Mouse (Mus musculus) left cerebral cortex, postnatal 4 days (tissue): ENCODE data around the gene Qrich2. TPM values are rescaled to one million over a fixed set of nuclear protein-coding genes. Genes with fewer than 3 reads are reported as not detected.
"Not testable (repeated sequence)": the region's sequence is repeated elsewhere in the genome, so short reads cannot be mapped to it uniquely, and the experiment has no call there.

Experiments used
- DNase-seq: peaks from one replicate; pipeline ENCODE4 v3.0.0-alpha.2; 2022
- intact Hi-C: fragments of 180-260 bp; cut with DNase I; formaldehyde crosslinking; loops from one replicate; pipeline ENCODE4 v1.15.1; 2025
- total RNA-seq, 2 experiments: library from RNA; stranded (reverse); gene quantifications; 2 replicates each; pipeline ENCODE4 v1.2.3; 2021

Gene Qrich2
- total RNA-seq: under 1 TPM in 1 of 2 experiments, not detected in 1; 0.08 TPM

DNA sequence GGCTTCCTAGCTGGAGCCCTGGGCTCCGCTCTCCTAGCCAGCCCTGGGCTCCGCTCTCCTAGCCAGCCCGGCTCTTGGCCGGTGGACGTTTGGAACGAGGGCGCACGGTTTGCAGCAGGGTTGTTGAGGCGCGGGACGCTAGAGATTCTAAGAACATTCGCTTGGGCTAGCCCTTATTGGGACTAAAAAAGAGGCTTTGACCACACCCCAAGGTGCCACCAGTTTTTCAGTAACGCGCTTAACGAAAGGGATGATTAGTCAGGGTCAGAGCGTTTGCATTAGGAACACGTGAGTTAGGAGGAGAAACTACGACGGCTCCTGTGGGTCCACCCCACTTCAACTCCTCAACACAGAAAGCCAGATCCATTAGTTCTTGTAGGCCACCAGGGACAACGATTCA lies at the start of gene Qrich2:
Gene Qrich2, minus strand, starts transcription at position 101 of the 400 bp plus-strand sequence.
- no peak for DNase-seq
- intact Hi-C loops: no loop called here

DNA sequence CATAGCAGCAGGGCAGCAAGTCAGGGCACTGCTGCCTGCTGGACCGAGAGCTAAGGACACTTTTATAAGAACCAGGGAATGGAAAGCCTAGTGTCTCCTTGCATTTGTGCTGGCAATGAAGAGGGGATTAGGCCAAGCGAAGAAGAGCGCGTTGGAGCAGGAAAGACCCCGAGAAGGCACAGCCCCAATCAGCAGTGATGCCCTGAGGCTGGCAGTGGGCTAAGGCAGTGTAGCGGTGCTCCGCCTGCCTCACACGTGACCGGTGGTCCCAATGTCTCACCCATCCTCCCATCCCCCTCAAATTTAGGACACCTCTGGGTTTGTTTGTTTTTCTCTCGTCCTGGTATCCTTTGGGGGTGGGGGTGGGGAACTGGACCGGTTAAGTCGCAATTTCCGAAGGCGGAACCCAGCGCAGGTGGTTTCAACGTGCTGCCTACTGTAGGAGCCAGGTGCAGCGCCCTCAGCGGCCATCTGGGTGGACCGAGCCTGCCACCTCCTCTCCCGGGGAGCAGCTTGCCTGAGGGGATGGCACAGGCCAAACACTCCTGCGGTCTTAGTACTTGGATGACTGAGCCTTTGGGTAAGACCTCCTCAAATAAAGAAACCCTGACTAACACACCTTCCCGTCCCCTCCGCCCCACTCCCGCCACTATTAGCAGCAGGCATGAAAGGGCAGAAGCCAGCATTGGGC lies 49.4 kb upstream of the Qrich2 start:
- intact Hi-C loops: no loop called here
- DNase-seq: peak; percentile 64

DNA sequence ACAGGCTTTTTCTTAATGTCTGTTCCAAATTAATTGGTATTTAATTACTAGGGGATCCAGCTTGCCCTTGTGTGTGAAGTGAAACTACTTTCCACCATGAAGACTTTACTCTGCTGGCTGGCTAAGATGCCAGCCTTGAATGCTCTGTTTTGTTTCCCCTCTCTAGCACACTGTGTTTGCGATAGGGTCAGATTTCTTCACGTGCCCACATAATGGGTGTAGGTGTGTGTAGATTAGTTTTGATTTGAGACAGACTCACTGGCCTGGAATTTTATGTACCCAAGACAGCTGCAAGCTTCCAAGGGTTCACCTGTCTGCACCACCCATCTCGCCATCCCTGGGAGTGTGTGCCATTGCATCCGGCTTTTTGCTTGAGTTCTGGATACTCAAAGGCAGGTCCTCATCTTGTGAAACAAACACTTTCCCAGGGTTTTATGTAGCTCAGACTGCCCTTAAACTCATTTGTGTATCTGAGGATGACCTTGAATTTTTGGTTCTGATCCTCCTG lies 47.5 kb upstream of the Qrich2 start:
- intact Hi-C loops: no loop called here
- DNase-seq: no peak

DNA sequence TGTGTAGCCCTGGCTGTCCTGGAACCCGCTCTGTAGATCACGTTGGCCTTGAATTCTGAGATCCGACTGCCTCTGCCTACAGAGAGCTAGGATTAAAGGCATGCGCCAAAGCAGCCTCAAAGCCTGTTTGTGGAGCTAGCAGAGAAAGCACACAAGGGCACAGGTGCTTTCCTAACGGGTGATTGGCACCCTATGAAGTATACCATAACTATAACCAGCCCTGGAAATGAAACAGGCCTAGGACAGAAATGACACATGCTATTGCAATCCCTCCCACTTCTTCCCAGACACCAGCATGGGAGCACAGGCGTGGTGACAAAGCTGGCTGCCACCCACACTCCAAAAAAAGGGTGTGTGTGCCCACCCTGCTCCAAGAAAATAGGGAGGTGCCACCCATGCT lies 46.9 kb upstream of the Qrich2 start:
- DNase-seq: no peak
- intact Hi-C loops: no loop called here

DNA sequence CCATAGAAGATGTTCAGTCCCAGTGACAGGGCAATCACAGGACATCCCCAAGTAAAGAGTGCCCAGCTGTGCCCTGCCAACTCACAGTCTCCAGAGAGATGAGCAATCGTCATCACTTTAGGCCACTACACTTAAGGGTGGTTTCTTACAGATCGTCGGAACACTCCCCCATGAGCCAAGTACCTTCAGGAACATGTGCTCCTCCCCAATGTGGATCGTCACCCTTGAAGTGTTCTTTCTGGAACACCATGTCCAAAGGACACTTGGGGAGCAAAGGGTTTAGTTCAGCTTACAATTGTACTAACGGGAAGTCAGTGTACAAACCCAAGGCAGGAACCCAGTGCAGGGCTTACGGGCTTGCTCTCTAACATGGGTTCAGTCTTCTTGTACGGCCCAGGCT lies 46.1 kb upstream of the Qrich2 start:
- intact Hi-C loops: no loop called here

DNA sequence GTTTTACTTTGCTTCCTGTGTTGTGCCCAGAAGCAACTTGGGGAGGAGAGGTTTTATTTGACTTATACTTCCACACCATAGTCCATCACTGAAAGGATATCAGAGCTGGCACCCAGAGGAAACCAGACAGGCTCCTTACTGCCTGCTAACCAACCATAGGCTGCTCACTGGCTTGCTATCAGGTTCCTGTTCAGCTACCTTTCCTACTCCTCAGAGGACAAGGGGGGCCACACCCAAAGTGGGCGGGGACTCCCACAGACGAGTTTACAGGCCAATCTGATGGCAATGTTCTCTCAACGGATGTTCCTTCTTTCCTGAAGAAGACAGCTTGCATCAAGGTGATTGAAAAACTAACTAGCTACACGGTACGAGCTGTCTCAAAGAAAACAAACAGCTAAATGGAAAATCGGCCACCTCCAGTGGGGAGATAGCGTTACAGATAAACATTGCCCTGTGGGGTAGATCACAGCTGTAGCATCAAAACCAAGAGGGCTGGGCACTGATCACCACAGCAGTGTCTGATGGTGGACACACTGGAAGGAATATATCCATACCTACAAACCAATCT lies 45.3 kb upstream of the Qrich2 start:
- no peak for DNase-seq
- intact Hi-C loops: no loop called here

More for the DNA sequence above, 46.1 kb upstream of the Qrich2 start:
- DNase-seq: no peak

DNA sequence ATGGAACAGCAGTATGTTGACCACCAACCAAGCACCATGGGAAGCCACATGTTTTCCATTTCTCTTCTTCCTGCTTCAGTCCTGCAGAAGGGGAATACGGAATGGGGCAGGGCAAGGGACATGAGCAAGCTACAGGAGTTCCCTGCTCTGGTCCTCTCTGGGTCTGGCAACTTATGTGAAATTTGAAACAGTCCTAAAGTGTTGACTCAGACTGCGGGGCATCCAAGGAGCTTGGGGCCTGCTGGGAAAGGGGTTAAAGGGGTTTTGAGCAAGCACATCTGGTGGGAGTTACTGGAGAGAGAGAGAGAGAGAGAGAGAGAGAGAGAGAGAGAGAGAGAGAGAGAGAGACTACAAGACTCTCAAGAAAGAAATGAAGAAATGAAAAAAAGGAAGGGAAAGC lies 42.6 kb upstream of the Qrich2 start:
- no peak for DNase-seq
- intact Hi-C loops: no loop called here

DNA sequence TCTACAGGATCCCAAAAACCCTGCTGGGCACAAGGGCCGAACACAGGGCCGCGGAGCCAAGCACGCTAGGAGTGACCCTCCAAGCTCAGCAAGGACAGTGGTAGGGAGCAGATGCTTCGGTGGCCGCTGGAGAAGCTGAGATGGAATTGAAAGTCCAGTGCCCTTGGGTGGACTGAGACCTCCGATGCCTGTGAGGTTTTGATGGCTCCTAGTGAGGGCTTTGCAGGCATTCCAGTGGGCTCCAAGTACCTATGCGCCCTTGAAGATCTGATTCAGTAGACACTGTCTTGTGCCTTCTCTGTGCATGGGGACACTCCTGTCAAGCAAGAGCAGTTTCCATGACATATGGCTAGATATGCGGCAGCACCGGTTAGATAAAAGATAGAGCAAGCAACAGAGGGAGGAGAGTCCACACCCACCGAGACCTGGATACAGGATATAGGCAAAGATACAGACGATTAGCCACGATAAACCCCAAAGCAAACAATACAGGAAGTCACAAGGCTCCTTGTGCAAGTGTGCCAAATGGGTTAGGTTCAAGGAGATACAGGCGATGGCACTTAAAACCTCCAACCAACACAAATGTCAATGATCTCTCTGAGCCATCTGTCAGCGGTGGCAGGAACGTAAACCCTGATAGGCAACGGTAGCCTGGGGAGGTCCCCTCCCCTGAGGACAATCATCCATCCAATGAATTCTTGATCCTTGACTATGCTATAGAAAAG lies 40.3 kb upstream of the Qrich2 start:
- intact Hi-C loops: no loop called here
- no peak for DNase-seq

DNA sequence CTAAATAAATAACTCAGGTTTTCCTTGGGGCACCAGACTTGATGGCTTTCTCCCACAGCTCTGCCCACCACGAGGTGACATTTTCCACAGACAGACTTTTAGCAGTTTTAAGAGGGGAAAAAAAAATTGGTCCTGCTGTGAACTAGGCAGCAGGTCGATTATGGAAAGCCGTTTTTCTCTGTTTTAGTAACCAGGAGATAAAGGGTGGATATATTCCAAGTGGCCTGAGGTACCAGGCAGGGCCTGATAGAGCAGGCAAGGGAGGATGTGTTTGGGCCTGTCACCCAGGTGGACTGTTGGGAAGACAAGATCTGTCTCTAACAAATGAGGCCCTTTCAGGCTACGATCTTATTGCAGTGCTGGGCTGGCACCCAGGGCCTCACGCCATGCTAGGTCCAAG lies 39.5 kb upstream of the Qrich2 start:
- intact Hi-C loops: no loop called here
- DNase-seq: no peak

DNA sequence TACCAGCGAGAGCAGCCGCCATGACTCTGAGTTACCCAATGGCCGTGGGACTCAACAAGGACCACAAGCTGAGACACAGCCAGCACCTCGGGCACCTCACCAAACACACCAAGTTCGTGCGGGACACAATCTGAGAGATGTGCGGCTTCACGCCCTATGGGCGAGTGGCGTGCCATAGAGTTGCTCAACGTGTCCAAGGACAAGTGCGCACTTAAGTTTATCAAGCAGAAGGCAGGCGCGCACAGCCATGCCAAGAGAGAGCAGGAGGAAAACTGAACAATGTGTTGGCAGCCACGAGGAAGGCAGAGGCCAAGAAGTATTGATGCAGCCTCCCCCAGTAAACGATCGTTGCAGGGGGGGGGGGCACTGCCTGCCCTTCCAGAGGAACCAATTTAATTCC lies 38.5 kb upstream of the Qrich2 start:
- no peak for DNase-seq
- intact Hi-C loops: no loop called here

DNA sequence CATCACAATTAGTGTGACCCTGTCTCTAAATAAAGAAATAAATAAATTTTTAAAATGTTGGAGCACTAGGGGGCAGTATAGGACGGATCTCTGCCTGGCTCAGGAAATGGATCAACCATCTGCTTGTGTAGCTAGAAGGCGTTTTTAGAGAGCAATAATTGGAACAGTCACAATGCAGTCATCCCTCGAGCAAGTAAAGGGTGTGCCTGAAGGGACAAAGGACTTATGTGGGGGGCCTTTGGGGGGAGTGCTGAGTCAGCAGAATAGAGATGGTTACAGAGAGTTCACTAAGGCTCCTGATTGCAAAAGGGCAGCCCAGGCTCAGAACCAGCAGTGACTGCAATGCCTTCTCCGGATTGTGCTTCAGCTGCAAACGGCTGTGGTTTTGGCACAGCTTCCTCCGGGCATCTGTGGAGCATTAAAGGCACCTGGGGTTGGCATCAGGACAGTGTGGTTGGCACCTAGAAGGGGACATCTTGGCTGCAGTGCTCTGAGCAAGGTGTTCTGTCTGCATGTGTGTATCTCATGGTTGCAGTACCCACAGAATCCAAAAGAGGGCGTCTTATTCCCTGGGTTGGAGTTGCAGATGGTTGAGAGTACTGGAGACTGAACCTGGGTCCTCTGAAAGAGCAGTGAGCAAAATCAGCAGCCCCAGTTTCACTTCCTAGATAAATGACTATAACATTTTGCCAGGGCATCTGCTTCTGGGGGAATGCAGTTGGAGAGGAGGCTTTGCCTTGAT lies 35.1 kb upstream of the Qrich2 start:
- peak; percentile 44 for DNase-seq
- intact Hi-C loops: no loop called here

DNA sequence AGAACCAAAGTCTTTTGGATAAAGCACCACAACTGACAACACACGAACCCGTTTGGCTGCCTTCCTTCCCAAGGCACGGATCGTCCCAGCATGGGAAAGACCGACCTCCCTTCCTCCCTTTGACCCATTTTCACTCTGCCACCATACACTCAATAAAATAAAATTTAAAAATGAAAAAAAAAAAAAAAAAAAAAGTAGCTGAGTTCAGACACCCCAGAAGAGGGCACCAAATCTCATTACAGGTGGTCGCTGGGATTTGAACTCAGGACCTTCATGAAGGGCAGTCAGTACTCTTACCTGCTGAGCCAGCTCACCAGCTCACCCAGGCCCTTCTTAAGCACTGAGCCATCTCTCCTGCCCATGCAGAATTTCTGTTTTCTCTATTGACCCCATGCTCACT lies 33.0 kb upstream of the Qrich2 start:
- intact Hi-C loops: loop anchor here (5.0 kb wide), 1 partner anchor 33 kb away; the partner anchor contains the start of gene Sphk1
- DNase-seq: no peak

DNA sequence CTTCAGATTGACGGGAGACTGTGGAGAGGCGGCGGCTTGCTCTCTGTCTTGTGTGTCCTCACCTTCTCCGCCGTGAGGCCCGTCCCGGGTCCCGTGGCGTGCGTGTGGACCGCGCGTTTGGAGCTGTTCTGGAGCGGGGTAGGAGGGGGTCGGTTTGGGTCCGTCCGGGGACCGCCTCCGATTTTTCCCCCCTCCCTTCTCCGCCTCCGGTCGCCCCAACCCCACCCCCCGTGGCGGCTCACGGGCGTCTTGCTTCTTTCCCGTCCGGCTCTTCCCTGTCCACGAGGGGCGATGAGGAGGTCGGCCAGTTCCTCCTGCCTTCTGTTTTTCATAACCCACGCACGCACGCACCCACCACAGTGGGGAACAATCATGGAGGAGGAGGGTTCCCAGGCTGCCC lies 32.6 kb upstream of the Qrich2 start:
- intact Hi-C loops: loop anchor here (5.0 kb wide), 1 partner anchor 34 kb away; the partner anchor contains the start of gene Sphk1
- no peak for DNase-seq

DNA sequence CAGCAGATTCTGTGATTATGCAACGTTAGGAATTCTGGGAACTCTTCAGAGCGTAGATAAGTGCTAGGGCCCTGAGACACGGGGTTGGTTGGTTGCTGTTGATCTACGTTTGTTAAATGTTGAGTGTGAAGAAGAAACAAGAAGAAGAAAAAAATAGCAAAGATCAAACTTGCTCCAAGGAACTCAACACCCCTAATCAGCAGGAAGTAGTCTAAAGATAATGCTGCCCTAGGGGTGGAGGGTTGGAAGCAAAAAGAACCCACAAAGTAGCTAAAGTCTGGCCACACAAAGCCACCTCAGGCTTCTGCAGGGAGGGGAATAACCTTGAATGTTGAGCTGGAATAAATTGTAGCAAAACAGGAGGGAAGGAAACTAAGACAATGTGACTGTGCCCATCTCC lies 31.3 kb upstream of the Qrich2 start:
- no peak for DNase-seq
- intact Hi-C loops: loop anchor here (5.0 kb wide), 1 partner anchor 35 kb away; the partner anchor contains the start of gene Sphk1

DNA sequence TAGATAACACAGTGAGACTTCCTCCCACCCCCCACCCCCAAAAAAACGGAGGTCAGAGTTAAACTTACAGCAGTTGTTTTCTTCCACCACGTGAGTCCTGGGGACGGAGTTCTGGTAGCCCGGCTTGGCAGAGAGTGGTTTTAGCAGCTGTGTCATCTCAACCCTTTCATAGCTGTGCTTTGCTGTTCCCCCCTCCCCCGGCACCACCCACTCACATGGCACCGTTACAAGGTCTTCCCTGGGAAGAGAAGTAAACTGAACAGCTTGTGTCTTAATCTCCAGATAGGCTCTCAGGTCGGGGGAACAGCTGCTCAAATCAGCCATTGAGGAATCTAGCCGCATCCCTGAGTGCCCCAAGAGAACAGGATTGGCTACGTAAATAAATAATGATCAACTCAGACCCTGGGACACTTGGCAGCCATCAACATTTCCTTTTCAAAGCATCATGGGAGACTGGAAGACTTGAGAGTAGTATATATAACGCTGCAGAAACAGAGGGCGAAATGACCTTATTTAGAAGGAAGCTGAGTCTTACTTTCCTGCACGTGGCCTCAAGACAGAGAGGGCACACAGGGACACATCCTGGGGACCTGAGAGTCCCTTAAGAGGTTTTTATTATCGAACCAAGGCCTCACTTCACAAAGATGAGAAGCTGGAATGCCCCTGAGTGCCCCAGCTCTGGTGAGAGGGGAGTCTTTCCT lies 28.6 kb upstream of the Qrich2 start:
- DNase-seq: peak; percentile 83
- intact Hi-C loops: loop anchor here (5.0 kb wide), 1 partner anchor 38 kb away; the partner anchor contains the start of gene Sphk1

DNA sequence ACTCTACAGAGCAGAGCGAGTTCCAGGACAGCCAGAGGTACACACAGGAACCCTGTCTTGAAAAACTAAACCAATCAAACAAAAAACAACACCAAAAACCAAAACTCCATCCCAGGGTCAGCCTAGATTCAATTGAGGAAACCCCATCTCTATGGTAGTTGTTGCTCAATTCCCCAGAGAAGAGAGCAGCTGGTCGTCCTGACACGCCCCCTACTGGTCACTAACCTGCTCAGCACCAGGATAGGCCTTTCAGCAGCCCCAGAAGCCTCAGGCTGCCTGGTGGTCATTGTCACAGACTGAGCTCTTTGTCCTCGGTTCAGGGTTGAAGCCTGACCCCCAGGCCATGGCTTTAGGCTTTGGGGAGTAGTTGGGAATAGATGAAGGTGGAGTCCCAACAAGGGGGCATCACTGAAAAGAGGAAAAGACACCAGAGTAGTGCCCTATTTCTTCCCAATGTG lies 27.8 kb upstream of the Qrich2 start, which contains the start of gene Prpsap1:
Gene Prpsap1, minus strand, starts transcription at position 408 of the 458 bp plus-strand sequence.
- intact Hi-C loops: no loop called here

DNA sequence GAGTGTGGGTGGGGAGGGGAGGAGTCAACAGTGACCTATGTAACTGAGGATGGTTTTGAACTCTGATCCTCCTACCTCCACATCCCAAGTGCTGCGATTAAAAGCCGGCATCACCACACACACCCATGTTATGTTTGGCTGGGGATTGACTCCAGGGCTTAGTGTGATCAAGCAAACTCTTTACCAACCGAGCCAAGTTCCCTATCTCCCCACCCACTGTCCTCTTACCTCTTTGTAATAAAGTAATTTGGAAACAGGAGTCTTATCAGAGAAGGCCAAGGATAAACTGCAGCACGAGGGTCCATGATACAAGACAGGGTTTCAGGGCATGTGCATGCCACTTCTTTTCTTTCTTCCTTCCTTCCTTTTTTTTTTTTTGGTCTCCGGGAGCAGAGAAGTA lies 27.1 kb upstream of the Qrich2 start:
- no peak for DNase-seq
- intact Hi-C loops: no loop called here

More for the DNA sequence above, 27.8 kb upstream of the Qrich2 start, which contains the start of gene Prpsap1:
- peak; percentile 37 for DNase-seq

DNA sequence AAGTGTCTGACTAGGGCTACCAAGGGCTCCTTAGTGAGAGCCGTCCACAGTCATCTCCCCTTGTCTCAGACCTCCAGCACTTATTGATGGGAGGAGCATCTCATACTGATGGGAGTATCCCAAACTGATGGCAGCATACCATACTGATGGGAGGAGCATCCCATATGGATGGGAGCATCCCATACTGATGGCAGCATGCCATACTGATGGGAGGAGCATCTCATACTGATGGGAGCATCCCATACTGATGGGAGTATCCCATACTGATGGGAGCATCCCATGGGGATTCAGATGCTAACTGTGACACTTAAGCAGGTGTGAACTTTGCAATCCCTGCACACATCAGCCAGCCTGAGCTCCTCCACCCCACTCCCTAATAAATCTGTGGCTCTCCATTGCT lies 26.5 kb upstream of the Qrich2 start:
- intact Hi-C loops, DNase-seq: not testable (repeated sequence)

DNA sequence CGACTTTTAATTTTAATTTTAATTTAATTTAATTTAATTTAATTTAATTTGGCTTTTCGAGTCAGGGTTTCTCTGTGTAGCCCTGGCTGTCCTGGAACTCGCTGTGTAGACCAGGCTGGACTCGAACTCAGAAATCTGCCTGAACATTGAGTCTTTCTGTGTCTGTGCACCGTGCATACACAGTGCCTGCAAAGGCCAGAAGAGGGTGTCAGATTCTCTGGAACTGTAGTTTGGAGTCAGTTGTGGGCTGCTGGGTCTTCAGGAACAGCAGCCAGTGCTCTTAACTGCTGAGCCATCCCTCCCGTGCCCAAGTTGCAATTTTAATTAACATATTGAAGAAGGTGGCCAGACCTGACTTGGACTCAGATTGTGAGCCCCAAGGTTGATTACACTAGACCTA lies 25.3 kb upstream of the Qrich2 start:
- DNase-seq: no peak
- intact Hi-C loops: no loop called here
